Mouse (Mus musculus): Measurements from ENCODE around the gene Src. TPM values are rescaled to one million over a fixed set of nuclear protein-coding genes. Genes with fewer than 3 reads are reported as not detected.
"Not testable (repeated sequence)": the region's sequence is repeated elsewhere in the genome, so short reads cannot be mapped to it uniquely, and the experiment has no call there.

Src gene
- polyA plus RNA-seq, 1 experiment: 38.1 TPM

GRCm38 (mm10) chr2:157468130-157468796, 50.0 kb downstream of the Src start:
- peaks cover 8% of the 10 kb centered on the region; the same call in 1 of the 2 replicates for H3K4me1 ChIP-seq (ENCODE audit: control insufficient read depth, insufficient read depth, low read length)
- peak; percentile 56; the same call in 1 of the 2 replicates for TF ChIP-seq CTCF (IDR thresholded peaks at IDR 0.05; ENCODE audit: borderline replicate concordance, insufficient read depth, low read length)
- no peak for TF ChIP-seq POLR2A (IDR thresholded peaks at IDR 0.05; ENCODE audit: low read depth, low read length)
- no peak overlapping the region for H3K4me3 ChIP-seq (ENCODE audit: insufficient read depth, low read length)
- no peak overlapping the region for H3K27ac ChIP-seq (ENCODE audit: insufficient read depth, low read length)

GRCm38 (mm10) chr2:157471292-157471691, 53.0 kb downstream of the Src start:
- 0 out of 2 replicates have a peak, but pooled peaks cover 6% of the 10 kb centered on the region for H3K4me1 ChIP-seq (ENCODE audit: control insufficient read depth, insufficient read depth, low read length)
- TF ChIP-seq CTCF (IDR thresholded peaks at IDR 0.05; ENCODE audit: borderline replicate concordance, insufficient read depth, low read length) (no peak), POLR2A (IDR thresholded peaks at IDR 0.05; ENCODE audit: low read depth, low read length) (no peak)
- H3K27ac ChIP-seq (ENCODE audit: insufficient read depth, low read length): no peak overlapping the region
- H3K4me3 ChIP-seq (ENCODE audit: insufficient read depth, low read length): no peak overlapping the region

GRCm38 (mm10) chr2:157471737-157472136, 53.5 kb downstream of the Src start:
- Histone ChIP-seq H3K4me1 (ENCODE audit: control insufficient read depth, insufficient read depth, low read length) (0 out of 2 replicates have a peak, but pooled peaks cover 6% of the 10 kb centered on the region), H3K4me3 (ENCODE audit: insufficient read depth, low read length) (no peak overlapping the region), H3K27ac (ENCODE audit: insufficient read depth, low read length) (no peak overlapping the region)
- no peak for TF ChIP-seq POLR2A (IDR thresholded peaks at IDR 0.05; ENCODE audit: low read depth, low read length)
- TF ChIP-seq CTCF (IDR thresholded peaks at IDR 0.05; ENCODE audit: borderline replicate concordance, insufficient read depth, low read length): no peak

- H3K4me1 ChIP-seq (ENCODE audit: control insufficient read depth, insufficient read depth, low read length): 0 out of 2 replicates have a peak, but pooled peaks cover 6% of the 10 kb centered on the region
- no peak overlapping the region for H3K27ac ChIP-seq (ENCODE audit: insufficient read depth, low read length)
- H3K4me3 ChIP-seq (ENCODE audit: insufficient read depth, low read length): no peak overlapping the region
- TF ChIP-seq POLR2A (IDR thresholded peaks at IDR 0.05; ENCODE audit: low read depth, low read length): no peak
- TF ChIP-seq CTCF (IDR thresholded peaks at IDR 0.05; ENCODE audit: borderline replicate concordance, insufficient read depth, low read length): no peak
These were observed 54.2 kb downstream of the Src start for GRCm38 (mm10) chr2:157472469-157472868.

DNA sequence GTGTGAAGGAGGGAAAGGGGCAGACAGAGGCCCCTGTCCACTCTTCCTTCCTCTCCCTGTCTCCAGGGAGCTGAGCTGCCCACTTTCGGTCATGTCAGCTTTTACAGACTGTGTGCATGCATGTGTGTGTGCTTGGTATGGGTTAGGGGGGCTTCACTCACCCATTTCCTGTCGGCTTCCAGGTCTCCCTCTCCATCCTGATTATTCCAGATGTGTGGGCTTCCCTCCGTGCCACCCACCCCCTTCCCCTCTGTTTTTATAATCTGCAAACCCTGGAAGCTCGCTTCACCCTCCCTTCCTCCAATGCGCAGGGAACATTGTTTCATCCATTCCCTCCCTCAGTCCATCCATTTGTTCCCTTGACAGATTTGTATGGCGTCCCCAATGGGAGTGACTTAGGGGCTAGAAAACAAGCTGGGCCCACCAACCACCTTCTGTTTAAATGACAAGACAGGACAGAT, 56.1 kb downstream of the Src start:
- Histone ChIP-seq H3K27ac (ENCODE audit: insufficient read depth, low read length) (no peak overlapping the region), H3K4me1 (ENCODE audit: control insufficient read depth, insufficient read depth, low read length) (peaks cover 6% of the 10 kb centered on the region; the same call in 1 of the 2 replicates), H3K4me3 (ENCODE audit: insufficient read depth, low read length) (no peak overlapping the region)
- no peak for TF ChIP-seq POLR2A (IDR thresholded peaks at IDR 0.05; ENCODE audit: low read depth, low read length)
- no peak for TF ChIP-seq CTCF (IDR thresholded peaks at IDR 0.05; ENCODE audit: borderline replicate concordance, insufficient read depth, low read length)

DNA sequence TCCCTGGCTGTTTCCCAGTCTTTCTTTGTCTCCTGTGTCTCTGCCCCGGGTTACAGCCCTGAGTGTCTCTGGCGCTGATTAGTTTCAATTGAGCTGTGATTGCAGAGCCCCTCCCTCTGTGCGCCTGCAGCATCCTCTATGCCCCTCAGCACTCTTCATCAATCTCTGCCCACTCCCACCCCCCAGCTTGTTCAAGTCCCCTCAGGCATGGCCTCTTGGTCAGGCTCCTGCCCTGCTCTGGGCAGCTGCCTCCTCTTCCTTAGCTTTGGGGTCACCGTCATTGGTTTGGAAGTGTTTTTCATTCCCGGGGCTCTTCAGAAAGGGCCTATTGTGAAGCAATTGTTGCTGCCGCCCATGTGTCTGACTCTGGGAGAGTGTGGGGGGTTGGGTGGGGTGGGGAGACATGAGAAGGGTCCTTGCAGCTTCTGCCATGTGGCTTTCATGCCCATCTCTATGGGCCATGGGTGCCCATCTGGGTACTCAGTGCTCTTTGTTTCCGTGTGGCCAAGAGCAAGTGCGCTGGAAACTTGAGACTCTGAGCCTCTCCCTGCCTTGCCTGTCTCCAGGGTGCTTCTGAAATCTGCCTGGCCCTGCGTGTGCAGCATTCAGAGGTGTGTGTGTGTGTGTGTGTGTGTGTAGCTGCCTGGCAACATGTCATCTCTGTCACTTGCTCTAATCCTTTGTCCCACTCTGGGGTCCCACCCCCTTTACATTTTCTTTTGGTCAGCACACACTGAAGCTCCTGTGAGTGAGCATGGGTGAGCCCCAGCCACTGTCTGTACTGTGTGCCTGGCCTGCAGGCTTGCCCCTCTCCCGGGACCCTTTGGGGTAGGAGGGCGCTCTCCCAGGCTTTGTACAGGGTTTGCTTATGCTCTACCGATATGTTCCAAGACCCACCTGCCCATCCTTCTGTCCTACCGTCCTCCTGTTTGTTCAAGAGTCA, 57.5 kb downstream of the Src start:
- Histone ChIP-seq H3K4me1 (ENCODE audit: control insufficient read depth, insufficient read depth, low read length) (peaks cover 6% of the 10 kb centered on the region; the same call in 1 of the 2 replicates), H3K27ac (ENCODE audit: insufficient read depth, low read length) (no peak overlapping the region), H3K4me3 (ENCODE audit: insufficient read depth, low read length) (no peak overlapping the region)
- no peak for TF ChIP-seq CTCF (IDR thresholded peaks at IDR 0.05; ENCODE audit: borderline replicate concordance, insufficient read depth, low read length)
- TF ChIP-seq POLR2A (IDR thresholded peaks at IDR 0.05; ENCODE audit: low read depth, low read length): no peak

GRCm38 (mm10) chr2:157478651-157479050, 60.4 kb downstream of the Src start:
- H3K4me3 ChIP-seq (ENCODE audit: insufficient read depth, low read length): no peak overlapping the region
- H3K4me1 ChIP-seq (ENCODE audit: control insufficient read depth, insufficient read depth, low read length): no peaks in the 10 kb centered on the region; the same call in 1 of the 2 replicates
- H3K27ac ChIP-seq (ENCODE audit: insufficient read depth, low read length): no peak overlapping the region
- TF ChIP-seq CTCF (IDR thresholded peaks at IDR 0.05; ENCODE audit: borderline replicate concordance, insufficient read depth, low read length) (no peak), POLR2A (IDR thresholded peaks at IDR 0.05; ENCODE audit: low read depth, low read length) (no peak)

GRCm38 (mm10) chr2:157479858-157480568, 61.8 kb downstream of the Src start:
- H3K4me1 ChIP-seq (ENCODE audit: control insufficient read depth, insufficient read depth, low read length): no peaks in the 10 kb centered on the region; the same call in 1 of the 2 replicates
- no peak overlapping the region for H3K27ac ChIP-seq (ENCODE audit: insufficient read depth, low read length)
- TF ChIP-seq POLR2A (IDR thresholded peaks at IDR 0.05; ENCODE audit: low read depth, low read length) (no peak), CTCF (IDR thresholded peaks at IDR 0.05; ENCODE audit: borderline replicate concordance, insufficient read depth, low read length) (peak; percentile 67; the same call in 1 of the 2 replicates)
- no peak overlapping the region for H3K4me3 ChIP-seq (ENCODE audit: insufficient read depth, low read length)

DNA sequence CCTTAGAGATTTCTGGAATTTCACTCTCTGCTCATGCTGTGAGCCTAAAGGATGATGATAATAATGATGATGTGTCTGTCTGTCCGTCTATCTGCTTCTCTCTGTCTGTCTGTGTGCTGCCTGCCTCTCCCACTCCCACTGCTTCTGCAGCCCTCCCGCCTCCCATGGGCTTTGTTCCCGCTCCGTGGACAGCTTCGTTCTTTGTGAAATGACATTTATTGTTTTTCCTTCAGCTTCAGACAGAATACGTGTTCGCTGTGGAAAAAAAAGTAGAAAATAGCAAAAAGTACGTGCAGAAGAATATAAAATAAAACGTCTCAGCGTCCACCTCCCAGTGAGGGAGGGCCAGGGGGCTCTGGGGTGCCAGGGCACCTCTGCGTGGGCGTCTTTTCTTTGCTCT, 64.5 kb downstream of the Src start:
- H3K27ac ChIP-seq (ENCODE audit: insufficient read depth, low read length): no peak overlapping the region
- peaks cover 2% of the 10 kb centered on the region for H3K4me1 ChIP-seq (ENCODE audit: control insufficient read depth, insufficient read depth, low read length)
- TF ChIP-seq POLR2A (IDR thresholded peaks at IDR 0.05; ENCODE audit: low read depth, low read length): no peak
- TF ChIP-seq CTCF (IDR thresholded peaks at IDR 0.05; ENCODE audit: borderline replicate concordance, insufficient read depth, low read length): no peak
- no peak overlapping the region for H3K4me3 ChIP-seq (ENCODE audit: insufficient read depth, low read length)

GRCm38 (mm10) chr2:157486559-157486958, 68.3 kb downstream of the Src start:
- not testable (repeated sequence) for H3K27ac ChIP-seq (ENCODE audit: insufficient read depth, low read length); H3K4me3 ChIP-seq (ENCODE audit: insufficient read depth, low read length); H3K4me1 ChIP-seq (ENCODE audit: control insufficient read depth, insufficient read depth, low read length)
